Mouse (Mus musculus) embryo, embryonic 10.5 days (tissue): ENCODE results near the gene Wdr72.
A peak's percentile ranks its signal among the peaks of the same experiment; 100 is the strongest.

Experiments
- DNase-seq: peaks from one replicate; pipeline ENCODE4 v3.0.0-alpha.2; 2015; ENCODE audit warnings: low spot score

The Wdr72 gene

DNA sequence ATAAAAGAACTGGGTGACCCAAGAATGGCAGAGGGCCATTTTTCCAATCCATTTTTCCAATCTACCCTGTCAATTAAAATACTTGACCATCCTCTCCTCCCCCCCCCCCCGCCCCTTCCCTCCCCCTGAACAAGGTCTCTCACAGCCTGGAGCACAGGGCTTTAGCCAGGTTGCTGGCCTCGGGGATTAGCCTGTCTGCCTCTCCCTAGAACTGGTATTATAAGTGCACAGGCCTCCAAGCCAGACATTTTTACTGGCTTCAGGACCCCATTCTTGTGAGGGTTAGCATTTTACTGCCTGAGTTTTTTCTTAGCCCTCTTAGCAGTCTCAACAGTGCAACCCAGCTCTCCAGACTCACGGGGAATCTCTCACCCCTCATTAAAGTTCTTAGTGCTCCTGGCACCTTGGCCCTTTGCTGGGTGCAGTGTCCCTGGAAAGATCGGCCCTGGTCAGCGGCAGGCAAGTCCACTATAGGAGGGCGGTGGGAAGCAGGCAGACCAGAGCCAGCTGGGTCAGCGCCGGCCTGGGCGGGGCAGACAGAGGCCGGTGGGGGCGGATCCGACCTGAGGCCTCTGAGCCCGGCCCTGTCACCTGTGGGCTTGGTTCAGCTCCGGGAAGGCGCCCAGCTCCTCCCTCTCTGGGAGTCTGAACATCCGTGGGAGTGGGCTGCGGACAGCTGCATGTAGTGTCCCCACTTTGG, at the start of gene Wdr72:
Gene Wdr72 (plus strand): TSS at position 596 of the 700 bp plus-strand sequence.
- DNase-seq, result peak; percentile 25

DNA sequence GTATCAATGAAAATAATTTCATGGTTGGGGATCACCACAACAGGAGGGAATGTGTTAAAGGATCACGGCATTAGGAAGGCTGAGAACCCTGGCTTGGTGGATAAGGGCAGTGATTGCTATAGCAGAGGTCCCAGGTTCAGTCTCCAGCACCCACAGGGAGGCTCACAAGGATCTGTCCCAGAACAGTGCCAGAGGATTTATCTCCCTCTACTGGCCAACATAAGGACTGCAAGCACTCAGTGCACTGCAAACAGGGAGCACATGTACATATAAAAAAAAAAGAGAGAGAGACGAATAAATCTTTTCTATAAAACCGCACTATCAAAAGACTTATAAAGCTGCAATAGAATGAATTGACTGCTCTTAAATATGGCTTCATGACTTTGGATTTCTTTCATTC, 43.9 kb upstream of the Wdr72 start:
- DNase-seq, result peak; percentile 44

DNA sequence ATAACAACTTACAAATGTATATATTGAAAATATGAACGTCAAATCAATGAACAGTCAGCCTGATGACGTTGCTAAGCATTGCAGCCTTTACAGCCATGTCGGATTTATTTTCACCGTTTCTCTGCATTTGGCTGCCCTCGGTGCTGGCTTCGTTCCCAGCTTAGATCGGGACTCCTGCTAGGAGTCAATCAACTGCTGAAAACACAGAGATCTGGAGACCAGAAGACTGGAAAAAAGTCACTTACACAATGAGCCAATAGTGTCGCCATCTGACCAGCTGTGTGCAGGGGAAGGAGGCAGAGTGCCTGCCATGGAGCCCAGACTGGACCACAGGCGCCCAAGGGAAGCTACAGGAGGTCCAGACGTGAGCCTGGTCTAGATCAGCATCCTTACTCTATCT, 43.4 kb upstream of the Wdr72 start:
- no peak for DNase-seq

- DNase-seq, result no peak
Measured at GRCm38 (mm10) chr9:74075958-74076357, 34.2 kb upstream of the Wdr72 start.

- no peak for DNase-seq
Measured at GRCm38 (mm10) chr9:74078458-74078857, 31.7 kb upstream of the Wdr72 start.

GRCm38 (mm10) chr9:74080241-74080640, 29.9 kb upstream of the Wdr72 start:
- DNase-seq, result peak; percentile 34

GRCm38 (mm10) chr9:74101591-74101990, 8.6 kb upstream of the Wdr72 start:
- no peak for DNase-seq

GRCm38 (mm10) chr9:74102615-74103014, 7.5 kb upstream of the Wdr72 start:
- no peak for DNase-seq

DNA sequence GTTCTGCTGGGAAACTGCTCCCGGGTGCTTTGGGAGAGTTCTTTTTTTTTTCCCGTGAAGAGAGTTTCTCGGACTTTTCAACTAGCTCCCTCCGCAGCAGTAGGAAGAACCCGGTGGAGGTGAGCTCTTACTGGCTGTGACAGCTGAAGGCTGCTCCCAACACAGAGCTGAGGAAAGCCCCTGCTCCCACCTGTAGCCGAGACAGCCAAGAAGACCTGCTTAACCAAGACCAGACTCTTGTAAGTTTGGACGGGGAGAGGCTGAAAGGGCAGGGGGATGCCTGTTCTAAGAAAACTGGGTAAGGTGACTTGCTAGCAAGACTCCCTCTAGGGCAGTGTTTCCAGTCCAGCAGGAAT, 283 bp downstream of the Wdr72 start:
- peak; percentile 24 for DNase-seq

- no peak for DNase-seq
Measured at GRCm38 (mm10) chr9:74112526-74112925, 2.4 kb downstream of the Wdr72 start.

GRCm38 (mm10) chr9:74126222-74126621, 16.1 kb downstream of the Wdr72 start:
- no peak for DNase-seq

DNA sequence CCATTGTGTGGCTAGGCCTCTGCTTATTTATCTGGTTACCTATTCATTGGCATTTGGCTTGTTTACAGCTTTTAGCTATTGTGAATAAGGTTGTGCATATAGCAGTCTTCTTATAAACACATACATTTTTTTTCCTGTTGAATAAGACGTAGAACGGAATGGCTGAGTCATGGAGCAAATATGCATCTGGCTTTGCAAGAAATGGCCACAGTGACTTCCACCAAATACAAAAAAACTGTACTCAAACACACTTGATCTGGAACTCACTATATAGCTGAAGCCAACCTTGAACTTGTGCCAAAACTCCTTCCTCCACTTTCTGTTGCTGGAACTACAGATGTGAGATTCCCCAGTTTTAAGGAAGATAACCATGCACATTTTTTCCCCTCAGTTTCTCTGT, 23.9 kb downstream of the Wdr72 start:
- no peak for DNase-seq

GRCm38 (mm10) chr9:74141864-74142263, 31.7 kb downstream of the Wdr72 start:
- DNase-seq, result peak; percentile 91

DNA sequence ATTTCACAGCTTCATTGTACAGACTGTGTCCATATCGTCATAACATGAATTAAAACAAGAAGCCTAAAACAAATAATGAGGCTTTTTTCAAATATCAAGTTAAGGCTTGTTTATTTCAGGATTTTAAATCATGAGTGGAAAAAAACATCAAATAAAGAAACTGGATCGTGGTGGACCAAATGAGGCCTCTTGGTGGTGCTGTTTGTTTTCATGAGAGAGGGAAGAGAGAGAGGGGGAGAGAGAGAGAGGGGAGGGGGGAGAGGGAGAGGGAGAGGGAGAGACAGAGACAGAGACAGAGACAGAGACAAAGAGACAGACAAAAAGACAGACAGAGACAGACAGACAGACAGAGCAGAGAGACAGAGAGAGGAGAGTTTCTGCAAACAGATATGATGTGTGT, 32.5 kb downstream of the Wdr72 start:
- peak; percentile 39 for DNase-seq

- DNase-seq, result no peak
Measured at GRCm38 (mm10) chr9:74145203-74145602, 35.0 kb downstream of the Wdr72 start.

- DNase-seq, result peak; percentile 45
Measured at GRCm38 (mm10) chr9:74148306-74148705, 38.1 kb downstream of the Wdr72 start.

DNA sequence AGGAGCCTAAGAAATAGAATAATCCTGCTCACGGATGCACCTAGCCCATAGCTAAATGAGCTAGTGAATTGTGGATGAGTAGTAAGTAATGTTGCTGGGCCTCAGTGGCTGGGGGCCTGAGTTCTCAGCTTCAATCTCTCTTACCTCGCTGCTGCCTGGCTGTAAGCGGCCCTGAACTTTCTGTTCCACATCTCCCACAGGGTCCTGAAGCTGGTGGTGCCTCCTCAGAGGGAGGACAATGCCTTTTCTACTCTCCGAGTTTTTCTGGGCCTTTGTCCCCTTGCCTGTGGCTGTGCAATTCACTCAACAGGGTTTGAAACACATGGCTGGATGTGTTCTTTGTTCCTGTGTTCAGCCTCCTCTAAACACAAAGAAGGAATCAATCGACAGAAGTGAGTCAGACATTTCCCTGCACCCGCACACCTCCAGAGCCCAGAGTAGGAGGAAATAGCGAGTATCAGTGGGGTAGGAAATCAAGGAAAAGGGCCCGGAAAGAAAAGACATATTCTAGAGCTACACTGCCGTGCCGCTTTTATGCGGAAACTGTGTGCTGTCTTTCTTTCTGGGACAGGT, 50.3 kb downstream of the Wdr72 start:
- DNase-seq, result no peak

DNA sequence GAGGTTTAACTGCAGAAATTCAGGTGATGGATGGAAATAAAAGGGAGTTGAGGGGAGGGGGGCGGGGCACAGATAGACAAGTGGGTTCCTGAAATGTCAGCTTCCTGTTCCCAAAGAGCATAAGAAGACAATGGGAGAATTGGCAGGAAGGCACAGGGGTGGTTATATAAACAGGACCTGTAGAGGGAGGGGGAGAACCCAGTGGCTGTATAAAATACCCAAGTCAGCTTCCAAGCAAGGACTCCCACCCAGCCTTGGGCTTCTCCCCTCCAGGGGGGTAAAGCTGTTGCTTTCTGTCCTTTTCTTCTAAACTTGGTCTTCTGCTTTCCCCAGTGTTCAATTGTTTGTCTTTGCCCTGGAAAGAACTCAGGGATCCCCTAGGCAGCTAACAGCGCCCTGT, 55.5 kb downstream of the Wdr72 start:
- no peak for DNase-seq

GRCm38 (mm10) chr9:74169904-74170303, 59.7 kb downstream of the Wdr72 start:
- no peak for DNase-seq

DNA sequence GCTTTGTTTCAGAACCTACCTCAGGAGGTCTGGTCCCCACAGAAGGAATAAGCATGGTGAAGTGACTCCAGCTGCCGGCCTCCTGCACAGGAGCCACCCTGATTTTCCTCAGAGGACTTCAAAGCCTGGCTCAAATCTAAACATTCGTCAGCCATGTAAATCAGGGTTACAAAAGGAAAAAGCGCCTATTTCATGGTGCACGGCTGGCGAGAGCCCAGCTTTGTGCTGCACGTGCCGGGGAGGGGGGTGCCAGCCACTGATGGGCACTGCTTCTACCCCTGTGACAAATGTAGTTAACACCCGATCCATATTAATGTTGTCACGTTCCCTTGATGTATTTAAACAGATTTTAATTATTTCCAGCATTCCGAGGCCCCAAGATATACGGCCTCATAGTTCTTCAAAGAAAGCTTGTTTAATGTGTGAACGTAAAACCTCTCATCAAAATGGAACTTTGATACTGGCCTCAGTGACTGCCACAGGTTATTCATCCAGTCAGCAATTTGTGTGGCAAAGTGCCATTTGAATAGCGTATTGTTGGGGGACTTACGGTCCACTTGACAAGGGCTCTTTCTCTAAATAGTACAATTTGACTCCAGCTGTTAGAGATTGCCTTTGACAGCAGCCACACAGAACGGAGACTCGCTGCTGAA, 76.7 kb downstream of the Wdr72 start:
- peak; percentile 72 for DNase-seq

DNA sequence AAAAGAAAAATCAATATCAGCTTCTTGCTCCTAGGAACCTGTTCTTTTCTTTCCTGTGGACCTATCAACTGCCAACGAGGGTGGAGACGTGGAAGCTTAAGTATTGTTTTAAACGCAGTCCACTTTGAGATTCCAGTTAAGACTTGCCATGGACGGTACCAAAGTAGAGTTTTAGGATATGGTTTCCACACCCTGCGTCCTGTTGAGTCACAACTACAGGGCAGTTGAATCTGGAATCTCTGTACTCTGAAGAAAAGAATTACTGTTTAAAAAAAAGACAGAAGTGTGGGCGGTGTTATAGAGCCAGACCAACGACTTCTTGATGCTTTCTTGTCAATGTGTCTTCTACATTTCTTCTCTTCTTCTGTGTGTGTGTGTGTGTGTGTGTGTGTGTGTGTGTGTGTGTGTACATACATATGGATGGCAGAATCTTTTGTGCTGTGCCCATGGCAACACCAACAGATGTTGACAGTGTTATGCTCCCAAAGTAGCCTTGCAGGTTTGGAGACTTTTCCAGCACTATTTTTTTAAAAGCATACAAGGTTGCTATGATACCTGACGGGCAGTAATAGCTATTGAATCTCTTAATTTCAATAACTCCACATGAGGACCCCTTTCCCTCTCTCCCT, 77.4 kb downstream of the Wdr72 start:
- peak; percentile 18 for DNase-seq

DNA sequence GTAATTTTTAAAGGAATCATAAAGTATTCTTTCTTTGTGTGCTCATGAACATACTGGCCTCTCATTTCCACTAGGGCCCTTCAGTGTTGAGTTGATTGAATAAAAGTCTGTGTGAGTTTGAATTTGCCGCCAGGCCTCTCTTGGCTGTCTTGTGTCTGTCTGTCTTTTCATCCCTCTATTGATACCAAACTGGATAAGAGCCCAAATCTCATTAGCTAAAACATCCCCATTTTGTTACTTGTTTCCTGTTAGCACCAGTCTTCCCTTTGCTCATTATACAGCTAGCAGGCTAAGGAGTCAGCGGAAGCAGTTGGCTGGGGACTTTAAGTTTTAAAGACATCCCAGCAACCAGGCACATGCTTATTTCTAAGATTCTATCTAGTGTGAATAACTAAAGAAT, 84.7 kb downstream of the Wdr72 start:
- no peak for DNase-seq

GRCm38 (mm10) chr9:74228272-74228671, 118.1 kb downstream of the Wdr72 start:
- no peak for DNase-seq
